In genomic region chr9:89700910-89701457, GRCm38 (mm10) we compare ENCODE assay signal across 17 mouse cellular contexts. TPM values are rescaled to one million over a fixed set of nuclear protein-coding genes. Genes with fewer than 3 reads are reported as not detected.
"Had no signal": no experiment of that assay in that cellular context is flagged by ENCODE, and none has a peak within 500 bp of the region (broad histone marks: within the 10 kb centered on the region; RNA-seq: fewer than 3 reads in every experiment).

No protein-coding gene starts in this region.

- H3K4me3 ChIP-seq: intestine, embryonic 15.5 days; left cerebral cortex, adult 2 months; limb, embryonic 10.5 days; liver, embryonic 15.5 days; lung, embryonic 15.5 days; midbrain, embryonic 13.5 days had no signal

- H3K9me3 ChIP-seq: intestine, embryonic 15.5 days; limb, embryonic 10.5 days; liver, embryonic 15.5 days; lung, embryonic 15.5 days; midbrain, embryonic 13.5 days had no signal

- ATAC-seq: intestine, embryonic 15.5 days; midbrain, embryonic 13.5 days had no signal

- H3K27ac ChIP-seq: intestine, embryonic 15.5 days; left cerebral cortex, adult 2 months; limb, embryonic 10.5 days; liver, embryonic 15.5 days; lung, embryonic 15.5 days; macrophage; midbrain, embryonic 13.5 days had no signal

- H3K9ac ChIP-seq: intestine, embryonic 15.5 days; liver, embryonic 15.5 days; lung, embryonic 15.5 days; midbrain, embryonic 13.5 days had no signal

- H3K4me2 ChIP-seq: intestine, embryonic 15.5 days; liver, embryonic 15.5 days; lung, embryonic 15.5 days; midbrain, embryonic 13.5 days had no signal

- DNase-seq: kidney, adult 18-20 months; kidney, postnatal 10 days; lung, postnatal 14 days; right cerebral cortex, postnatal 14 days; thymus, adult 18-20 months; thymus, postnatal 14 days had no signal

- H3K27me3 ChIP-seq: intestine, embryonic 15.5 days; liver, embryonic 15.5 days; lung, embryonic 15.5 days; midbrain, embryonic 13.5 days had no signal

RNA-seq across cellular contexts. Expression of gene Ankrd34c, which starts 37.3 kb away (rescaled TPM):
- polyA plus RNA-seq: intestine, embryonic 15.5 days; kidney, embryonic 14.5 days; limb, embryonic 10.5 days; limb, embryonic 14.5 days; liver, embryonic 15.5 days; lung, embryonic 15.5 days; macrophage; small intestine, adult 2 months; stomach, embryonic 14.5 days had no signal
